Mouse (Mus musculus): ENCODE results near the gene Cramp1l.

The Cramp1l gene

DNA sequence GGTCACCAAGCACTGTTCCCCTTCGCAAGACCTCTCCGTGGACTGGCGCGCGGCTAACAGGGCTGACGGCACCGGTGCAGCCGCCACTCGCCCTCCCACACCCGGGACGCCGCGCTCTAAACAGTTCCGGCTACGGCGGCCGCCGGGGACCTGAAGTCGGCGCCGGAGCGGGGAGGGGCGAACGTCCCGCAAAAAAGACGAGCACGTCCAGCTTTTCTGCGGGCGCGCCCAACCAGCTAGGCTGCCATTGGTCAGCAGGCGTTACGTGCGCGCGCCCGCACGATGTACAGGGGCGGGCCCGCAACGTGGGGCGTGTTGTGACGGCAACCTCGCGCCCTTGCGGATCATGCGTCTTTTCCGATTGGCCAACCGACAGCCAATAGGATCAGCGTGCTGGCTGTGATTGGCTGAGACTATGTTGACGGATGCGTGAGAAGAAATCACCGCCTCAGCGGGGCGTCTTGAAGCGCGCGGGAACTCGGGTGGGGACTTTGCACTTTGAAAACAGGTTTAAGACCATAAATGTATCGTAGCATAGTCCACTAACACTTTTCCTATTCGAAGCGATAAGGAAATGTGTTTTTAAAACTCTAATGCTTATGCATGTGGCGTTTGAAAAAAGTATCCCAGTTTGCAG lies at the start of gene Cramp1l, which contains the start of gene Ift140:
Gene Cramp1l (minus strand): TSS at position 134 of the 637 bp plus-strand sequence.
Gene Ift140 (plus strand): TSS at position 431 of the 637 bp plus-strand sequence.
- DNase-seq (ENCODE audit: low read depth, low spot score), result peak; percentile 98

DNA sequence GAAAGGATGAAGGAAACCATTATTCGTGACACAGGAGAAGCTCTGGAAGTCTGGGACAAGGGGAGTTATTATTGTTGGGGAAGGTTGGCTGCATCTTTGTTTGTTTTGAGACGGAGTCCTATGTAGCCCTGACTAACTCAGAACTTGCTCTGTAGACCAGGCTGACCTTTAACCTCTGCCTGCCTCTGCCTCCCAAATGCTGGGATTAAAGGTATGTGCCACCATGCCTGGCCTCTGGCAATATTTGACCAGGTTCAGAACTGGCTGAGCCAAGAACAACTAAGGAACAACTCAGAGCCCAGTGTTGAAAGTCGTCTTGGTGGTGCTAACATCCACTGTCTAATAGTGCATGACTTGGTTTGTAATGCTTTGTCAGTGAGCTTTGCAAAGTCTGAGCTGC lies 49.6 kb upstream of the Cramp1l start:
- DNase-seq (ENCODE audit: low read depth, low spot score), result no peak

DNA sequence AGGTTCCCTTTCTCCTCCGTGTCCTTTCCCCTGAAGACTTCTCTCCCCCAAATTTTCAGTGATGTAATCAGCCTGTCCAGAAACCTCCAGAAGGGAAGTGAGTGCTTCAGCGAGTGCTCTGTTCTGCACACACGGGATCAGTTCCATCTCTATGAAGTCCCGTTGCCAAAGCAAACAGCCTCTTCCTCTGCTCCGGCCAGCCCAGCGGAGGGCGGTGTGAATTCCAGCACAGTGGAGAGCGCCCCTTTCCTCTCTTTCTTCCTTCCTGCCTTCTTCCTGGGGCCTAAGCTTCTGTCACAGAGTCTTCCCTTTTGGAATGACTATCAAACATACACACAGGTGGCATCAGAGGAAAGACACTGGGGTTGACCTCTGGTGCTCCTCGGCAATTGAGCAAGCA lies 48.8 kb upstream of the Cramp1l start:
- DNase-seq (ENCODE audit: low read depth, low spot score), result no peak

DNA sequence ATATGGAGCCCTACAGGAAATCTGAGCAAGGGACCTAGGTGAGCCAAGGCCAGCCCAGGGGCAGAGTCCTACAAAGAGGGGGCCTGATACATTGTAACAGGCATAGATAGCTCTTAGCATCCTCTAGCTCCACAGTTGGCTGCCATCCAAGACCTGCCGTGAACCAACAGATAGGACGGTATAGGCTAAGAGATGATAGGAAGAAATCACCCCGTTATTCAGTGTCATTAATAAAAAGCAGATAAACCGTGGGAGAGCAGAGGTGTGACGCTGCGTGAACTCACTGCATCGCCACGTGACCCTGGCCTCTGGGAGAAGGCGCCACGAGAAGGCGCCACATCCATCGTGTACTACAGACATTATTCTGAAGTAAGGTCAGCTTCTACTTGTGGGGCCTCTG lies 48.3 kb upstream of the Cramp1l start:
- no peak for DNase-seq (ENCODE audit: low read depth, low spot score)

DNA sequence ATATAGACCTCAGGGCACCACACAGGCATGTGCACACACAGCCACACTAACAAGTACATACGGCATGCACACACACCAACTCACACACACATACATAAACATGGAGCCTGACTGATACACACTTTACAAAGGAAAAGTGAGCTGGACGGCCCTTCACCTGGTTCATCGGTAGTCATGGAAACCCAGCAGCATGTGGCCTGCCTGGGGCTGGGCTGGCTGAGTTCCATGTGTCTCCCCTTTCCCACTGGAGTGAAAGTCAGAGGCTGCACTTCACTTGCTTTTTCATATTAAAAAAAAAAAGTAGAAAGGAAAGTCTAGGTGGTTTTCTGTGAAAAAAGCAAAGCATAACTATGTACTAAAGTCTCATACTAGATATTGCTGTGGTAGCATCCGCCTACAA lies 47.7 kb upstream of the Cramp1l start:
- no peak for DNase-seq (ENCODE audit: low read depth, low spot score)

DNA sequence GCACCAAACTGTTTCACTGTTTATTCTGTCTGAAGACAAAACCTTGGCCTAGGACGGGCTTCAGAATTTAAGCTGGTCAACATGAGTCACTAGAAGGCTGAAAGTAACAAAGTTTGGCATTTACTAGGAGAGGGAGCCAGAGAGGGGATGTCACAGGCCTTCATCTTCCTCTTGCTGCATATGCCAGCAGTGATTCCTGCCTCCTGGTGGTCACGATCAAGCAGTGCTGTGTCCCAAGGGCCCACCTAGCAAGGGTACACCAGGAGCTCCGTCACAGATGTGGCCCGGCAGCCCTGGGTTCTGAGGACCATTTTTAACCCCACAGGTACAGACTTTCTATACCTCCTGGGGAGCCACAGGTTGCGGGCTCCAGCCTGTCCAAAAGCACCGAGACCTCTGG lies 41.5 kb upstream of the Cramp1l start:
- no peak for DNase-seq (ENCODE audit: low read depth, low spot score)

DNA sequence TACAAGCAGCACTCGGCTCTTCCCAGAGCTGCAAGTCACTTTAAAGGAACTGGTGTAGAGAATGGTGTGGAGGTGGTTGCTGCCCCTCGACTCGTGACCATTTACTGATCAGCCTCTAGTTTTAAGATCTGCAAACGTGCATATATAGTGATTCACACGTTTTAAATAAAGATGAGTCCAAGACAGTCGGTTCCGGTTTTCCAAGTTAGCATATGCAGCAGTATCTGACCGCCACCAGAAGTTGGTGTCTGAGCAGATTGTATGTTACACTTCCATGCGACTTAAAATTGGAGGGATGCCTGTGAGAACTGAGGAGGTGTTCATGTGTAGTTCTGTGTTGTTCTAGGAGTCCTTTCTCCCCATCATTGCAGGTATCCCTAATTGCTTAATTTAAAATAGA lies 37.7 kb upstream of the Cramp1l start:
- no peak for DNase-seq (ENCODE audit: low read depth, low spot score)

DNA sequence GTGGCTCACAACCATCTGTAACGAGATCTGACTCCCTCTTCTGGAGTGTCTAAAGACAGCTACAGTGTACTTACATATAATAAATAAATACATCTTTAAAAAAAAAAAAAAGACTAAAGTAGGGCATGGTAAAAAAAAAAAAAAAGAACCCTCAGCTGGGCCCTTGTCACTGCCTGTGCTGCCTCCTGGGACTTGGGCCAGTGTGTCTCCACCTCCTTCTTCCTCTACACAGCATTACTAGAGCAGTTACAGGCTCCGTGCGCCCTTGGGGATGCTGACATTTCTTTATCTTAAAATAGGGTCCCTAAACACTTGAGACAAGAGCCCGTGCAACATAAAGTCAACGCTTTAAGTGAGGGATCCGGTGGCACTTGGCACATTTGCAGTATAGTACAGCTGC lies 31.6 kb upstream of the Cramp1l start:
- DNase-seq (ENCODE audit: low read depth, low spot score), result no peak

DNA sequence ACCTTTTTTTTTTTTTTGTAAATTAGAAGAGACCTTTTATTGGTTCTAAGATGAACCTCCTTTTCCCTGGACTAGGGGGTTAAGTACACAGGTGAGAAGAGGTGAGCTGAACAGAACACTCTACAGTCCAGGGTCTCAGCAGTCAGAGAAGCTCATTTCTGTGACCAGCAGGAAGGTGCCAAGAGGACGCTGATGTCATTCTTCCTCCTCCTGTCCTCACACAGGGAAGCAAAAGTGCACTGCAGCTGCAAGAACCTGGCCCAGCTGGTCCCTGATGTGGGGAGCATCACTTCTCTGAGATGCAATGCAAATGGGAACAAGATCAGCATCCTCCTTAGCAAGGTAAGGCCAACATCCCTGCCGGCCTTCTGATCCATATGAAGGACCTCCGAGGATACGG lies 29.7 kb upstream of the Cramp1l start:
- DNase-seq (ENCODE audit: low read depth, low spot score), result no peak

DNA sequence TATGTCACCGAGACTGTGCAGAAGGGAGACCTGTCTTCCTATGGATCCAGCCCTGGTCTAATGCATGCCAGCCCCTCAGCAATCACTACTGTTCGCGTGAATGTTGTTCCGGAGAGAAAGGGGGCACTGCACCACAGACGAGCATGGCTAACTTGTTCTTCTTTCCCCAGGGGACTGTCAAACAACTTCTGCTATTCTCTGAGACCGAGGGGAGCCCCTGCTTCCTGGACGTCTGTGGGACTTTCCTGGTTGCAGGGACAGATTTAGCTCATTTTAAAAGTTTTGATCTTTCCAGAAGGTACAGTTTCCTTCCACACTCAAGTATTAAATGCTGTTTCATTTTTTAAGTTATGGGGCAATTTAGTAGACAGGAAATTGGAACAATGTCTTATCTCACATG lies 29.3 kb upstream of the Cramp1l start:
- no peak for DNase-seq (ENCODE audit: low read depth, low spot score)

DNA sequence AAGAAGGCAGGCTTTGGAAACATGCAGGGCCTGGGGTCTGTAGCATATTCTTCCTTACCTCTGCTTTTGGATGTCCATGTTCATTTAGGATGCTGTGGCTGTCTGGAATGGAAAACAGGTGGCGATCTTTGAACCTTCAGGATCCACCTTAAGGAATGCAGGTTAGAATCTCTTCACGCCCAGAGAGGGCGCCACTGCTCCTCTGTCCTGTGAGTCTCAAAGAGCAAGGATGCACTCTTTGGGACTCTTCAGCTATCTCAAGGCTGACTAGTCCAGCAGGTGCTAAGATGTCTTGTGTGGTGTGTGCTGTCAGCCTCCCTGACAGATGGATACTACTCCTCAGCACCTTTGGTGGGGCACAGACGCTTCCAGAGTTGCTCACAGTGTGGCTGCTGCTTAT lies 20.6 kb upstream of the Cramp1l start:
- DNase-seq (ENCODE audit: low read depth, low spot score), result no peak

DNA sequence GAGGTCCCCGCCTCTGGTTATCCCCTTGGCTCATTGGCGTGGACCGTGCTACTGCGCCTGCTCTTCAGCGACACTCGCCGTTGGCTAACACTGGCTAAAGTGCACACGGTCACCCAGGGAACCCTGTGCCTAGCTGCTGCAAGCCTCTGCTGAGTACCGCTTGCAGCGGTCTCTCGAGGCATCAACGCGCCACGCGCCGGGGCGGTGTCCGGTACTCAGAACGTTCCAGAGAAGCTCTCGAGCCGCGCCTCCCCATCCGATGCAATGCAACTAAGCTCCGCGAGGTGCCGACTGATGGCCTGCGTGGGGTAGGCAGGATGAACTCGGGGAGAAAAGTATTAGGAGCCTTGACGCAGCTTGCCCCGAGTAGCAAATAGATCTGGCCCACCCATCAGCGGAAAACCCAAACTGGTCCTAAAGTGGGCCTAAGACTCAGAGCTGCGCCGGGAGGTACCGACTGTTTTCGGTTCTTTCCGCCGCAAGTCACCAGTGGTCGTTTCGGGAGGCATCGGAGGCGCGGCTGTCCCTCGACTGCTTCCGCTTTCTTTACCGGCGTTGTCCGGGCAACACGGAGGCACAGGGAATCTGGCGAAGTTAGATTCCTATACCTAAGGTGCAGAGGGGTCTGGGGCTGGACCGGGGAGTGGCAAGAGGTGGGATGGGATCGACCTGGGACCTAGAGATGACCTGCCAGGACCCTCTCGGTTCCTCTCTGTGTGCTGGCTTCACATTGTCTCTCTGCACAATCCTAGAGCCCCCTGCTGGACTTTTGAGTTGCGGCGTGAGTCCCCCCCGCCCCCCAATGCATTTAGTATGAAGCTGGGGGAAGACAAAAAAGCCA lies 924 bp upstream of the Cramp1l start:
- peak; percentile 17 for DNase-seq (ENCODE audit: low read depth, low spot score)

DNA sequence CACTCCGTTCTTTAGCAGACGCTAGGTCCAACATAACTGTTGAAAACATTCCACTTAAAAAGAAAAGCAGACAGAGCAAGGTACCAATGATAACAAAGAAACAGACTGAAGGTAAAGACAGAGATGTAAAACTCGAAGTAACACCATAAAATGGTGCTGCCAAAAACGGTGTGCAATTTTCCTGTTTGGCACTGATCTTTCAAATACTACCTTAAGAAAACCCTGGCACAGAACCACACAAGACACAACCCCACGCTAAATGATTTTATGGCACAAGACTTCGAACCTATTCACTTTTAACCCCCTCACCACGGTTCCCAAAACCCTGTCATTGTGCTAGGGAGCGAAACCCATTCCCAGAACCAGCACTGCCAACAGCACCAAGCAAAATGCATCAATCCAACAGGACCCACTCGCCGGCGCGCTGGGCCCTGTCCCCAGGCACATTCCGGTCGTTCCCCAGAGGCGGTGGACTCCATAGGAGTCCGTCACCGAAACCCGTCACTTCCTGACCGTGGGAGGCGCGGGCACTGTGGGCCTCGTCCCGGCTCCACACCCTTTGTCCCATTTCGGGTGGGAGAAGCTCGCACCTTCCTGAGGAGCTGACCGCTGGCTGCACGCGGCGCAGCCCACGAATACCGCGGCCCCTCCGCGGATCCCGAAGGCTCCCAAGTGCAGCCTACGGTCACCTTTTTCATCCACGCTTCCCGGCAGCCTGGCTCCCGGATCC lies 582 bp downstream of the Cramp1l start:
- DNase-seq (ENCODE audit: low read depth, low spot score), result peak; percentile 7

DNA sequence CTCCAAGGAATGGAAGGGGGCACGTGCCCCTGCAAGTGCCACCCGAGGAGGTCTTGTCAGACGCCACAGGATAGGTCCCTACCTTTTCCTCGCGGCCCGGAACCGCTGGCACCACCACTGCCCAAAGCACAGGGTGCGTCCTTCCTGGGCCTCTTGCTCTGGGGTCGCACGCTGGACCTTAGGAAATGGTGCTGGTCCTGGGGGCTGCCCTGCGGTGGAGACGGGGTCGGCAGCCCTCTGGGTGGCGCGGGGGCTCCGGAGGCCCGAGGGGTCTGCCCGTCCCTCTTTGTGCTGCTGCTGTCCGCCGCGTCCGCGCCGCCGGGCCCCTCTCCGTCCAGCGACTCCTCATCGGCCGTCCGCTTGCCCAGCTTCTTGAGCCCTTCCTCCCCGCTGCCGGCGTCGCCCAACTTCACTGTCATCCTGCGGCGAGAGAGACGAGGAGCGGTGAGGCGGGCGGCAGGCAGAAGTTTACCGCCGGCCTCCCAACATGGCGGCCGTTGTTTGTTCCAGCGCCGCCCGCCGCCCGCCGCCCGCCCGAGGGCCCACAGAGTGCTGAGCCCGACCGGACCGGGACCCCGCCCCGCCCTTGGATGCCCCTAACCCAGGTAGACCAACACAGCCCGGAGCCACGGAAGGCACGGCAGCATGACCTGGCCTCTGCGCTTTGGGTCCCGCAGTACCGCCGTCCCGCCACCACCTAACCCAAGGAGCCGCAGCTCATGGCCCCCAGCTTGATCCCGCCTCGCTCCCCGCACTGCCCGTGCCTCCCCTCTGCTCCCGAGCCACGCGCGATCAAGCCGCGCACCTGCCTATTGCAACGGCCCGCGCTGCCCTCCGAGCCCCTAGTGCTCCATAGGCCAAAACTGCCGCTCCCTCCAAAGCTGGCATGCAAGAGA lies 1.7 kb downstream of the Cramp1l start:
- DNase-seq (ENCODE audit: low read depth, low spot score), result peak; percentile 8

DNA sequence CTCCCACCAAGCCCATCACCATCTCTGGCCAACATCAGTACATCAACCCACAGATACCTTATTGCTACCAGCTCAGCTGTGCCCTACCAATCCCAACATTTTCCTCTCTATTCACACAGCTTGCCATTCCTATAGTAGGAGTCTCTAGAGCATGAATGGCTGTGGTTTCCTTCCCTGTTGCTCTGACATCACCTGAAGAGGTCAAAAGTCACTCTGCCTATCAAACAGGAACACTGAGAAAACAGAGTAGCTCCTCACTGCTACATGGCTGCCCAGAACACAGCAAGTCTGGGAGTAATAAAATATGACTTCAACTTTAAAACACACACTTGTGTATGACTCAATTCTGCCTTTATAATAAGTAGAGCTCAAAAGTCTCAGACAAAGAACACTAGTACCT lies 8.1 kb downstream of the Cramp1l start:
- no peak for DNase-seq (ENCODE audit: low read depth, low spot score)

DNA sequence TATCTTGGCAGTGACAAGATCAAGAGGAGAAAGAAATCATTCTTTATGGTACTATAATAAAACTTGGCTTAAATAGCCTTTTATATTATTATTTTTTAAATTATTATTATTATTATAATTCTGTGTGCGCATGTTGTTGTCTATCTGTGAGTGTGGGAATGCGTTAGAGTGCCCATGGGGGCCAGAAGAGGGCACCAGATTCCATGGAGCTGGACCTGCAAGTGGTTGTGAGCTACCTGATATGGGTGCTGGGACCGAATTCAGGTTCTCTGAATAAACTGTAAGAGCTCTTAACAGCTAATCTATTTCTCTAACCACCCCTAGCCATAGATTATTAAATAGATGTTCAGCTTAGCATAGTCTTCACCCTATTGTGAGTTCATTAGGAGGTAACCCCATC lies 10.5 kb downstream of the Cramp1l start:
- DNase-seq (ENCODE audit: low read depth, low spot score), result no peak

DNA sequence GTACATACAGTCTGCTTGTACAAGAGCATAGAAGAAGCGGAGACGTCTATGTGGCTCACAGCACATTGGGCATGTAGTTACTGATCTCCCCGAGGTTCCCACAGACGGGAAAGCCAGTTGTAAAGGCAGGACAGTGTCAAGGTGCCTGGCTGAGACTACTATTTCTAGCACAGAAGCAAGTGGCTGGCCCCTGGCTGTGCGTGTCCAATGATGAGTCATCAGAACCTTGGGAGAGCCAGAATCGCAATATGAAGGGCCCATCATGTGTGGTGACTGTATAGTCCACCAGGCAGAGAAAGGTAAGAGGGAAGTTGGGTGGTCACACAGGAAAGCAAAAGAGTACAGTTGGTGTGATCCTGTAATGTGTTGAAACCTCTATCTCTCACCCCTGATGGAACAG lies 20.9 kb downstream of the Cramp1l start:
- DNase-seq (ENCODE audit: low read depth, low spot score), result no peak

DNA sequence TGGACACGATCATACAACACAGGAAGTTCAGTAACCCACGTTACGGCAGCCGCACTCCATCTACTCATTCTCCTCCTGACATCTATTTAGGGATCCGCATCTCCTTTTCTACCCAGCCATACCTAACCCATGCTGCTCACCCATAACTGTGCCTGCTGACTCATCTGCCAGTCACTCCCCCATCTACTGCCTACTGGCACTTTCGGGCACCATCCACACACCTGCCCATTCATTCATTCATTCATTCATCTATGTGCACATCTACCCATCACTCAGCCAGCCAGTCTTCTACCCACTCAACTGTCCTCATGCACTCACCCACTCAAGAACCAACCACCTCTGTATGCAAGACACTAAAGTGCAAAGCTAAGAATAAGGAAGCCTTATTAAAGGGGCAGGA lies 28.4 kb downstream of the Cramp1l start:
- no peak for DNase-seq (ENCODE audit: low read depth, low spot score)

DNA sequence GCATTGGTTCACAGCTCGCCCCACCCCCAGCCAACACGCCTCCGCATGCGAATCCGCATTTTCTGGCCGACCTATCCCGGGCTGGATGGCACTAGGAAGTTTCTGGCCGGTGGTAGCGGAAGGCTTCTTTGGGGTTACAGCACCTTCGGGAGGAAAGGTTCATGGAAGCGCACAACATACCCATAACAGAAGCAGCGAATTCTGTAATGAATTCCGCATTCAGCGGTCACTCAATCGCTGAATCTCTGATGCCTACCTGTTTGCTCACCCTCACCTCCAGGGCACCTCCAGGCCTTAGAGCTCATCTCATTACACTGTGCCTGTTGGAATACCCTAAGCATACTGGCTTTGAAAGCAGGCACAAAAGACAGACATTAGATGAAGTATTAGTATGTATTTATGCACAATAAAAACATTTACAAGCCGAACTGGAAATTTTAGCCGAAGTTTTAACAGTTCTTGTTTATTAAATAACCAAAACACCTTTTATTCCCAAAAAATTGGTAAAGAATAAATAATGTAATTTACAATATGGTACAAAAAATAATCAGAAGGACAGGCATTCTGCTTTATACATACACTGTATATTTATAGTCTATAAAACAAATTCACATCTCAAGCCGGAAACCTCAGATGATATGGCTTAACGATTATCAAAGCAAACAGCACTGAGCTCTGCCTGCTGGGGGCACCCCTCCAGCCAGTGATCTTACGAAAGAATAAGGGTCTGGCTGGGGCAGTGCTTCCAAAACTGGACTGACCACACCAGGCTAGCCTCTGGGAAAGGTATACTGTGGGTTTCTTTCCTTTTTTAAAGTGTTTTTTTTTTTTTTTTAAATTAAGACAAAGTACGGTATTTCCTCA lies 54.5 kb downstream of the Cramp1l start:
- DNase-seq (ENCODE audit: low read depth, low spot score), result no peak

DNA sequence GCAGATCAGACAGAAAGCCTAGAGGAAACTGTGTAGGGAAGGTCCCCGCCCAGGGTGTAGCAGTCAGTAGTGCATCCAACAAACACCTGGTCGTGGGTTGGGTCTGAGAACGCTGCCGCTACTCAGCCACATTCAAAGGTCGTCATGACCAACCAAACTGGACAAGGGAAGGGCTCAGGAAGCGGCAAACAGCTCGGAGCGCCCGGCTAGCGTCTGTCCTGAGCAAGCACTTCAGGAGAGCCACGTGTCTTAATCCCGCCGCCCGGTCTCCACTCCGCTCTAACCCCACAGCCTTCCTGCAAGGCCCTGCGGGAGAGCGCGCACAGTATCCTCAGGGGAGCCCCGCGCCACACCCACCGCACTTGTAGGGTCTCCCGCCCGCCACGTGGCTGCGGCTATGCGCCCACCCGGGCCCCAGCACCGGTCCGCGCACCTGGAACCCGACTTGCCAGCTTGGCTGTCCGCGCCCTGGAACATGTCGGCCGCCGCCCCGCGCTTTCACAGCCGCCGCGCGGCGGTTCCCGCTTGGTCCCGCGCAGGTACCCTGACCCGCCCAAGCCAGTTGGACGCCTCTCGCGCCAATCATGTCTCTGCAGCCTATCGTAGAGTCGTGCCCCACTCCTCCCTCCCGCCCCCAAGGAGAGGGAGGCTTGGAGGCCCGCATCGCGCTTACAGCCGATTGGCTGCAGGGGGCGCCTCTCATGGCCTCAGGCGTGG lies 55.3 kb downstream of the Cramp1l start, which contains the start of gene Jpt2:
Gene Jpt2 (minus strand): TSS at position 555 of the 717 bp plus-strand sequence.
- peak; percentile 98 for DNase-seq (ENCODE audit: low read depth, low spot score)
